Mouse (Mus musculus): Measurements from ENCODE around the gene Vmn2r9.
"Not testable (repeated sequence)": the region's sequence is repeated elsewhere in the genome, so short reads cannot be mapped to it uniquely, and the experiment has no call there.

DNA sequence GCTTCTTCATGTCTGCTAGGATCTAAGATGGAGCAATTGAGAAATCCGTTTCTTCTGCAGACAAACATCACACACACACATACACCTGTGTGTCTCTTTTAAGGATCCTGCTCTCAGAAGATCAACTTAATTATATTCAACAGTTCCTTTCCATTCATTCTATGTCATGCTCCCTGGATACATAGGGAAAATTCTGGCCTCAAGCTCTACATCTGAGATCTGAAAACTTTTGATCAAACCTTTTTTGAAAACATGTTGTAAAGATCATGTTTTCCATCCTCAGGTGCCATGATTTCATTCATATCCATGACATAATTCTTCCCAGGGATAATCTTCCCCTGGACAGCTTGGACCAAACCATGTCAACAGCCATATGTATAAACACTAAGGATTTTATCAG is at the start of gene Vmn2r9:
- not testable (repeated sequence) for TF ChIP-seq CTCF, EP300 (IDR thresholded peaks at IDR 0.05; ENCODE audit: low read depth)

Data from liver, embryonic 14.5 days (tissue).